Mouse (Mus musculus): ENCODE measurements around the gene Lgr6.

DNA sequence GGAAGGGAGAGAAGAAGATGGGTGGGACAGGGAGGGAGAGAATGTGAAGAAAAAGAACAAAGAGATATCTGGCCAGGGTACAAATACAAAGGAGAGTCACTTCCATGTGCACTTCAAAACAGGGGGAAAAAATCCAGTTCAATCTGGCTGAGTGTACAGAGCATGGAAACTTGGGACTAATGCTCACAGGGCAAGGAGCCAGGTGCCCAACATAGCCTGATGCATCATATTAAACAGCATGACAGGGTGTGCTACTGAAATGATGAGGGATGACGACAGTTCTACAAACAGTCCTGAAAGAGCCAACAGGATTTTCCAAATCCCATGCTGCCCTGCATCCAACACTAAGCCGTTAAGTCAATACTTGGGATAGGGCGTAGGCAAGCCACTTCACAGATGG lies 155.1 kb downstream of the Lgr6 start:
- no peak for TF ChIP-seq CTCF (IDR thresholded peaks at IDR 0.05; ENCODE audit: borderline replicate concordance, insufficient read depth, low read length)
- TF ChIP-seq POLR2A (IDR thresholded peaks at IDR 0.05; ENCODE audit: low read depth, low read length): no peak

Measured in embryonic fibroblast, embryonic 13.5 days (primary cell).